ENCODE assay signal across 14 mouse cellular contexts in the genomic region with DNA sequence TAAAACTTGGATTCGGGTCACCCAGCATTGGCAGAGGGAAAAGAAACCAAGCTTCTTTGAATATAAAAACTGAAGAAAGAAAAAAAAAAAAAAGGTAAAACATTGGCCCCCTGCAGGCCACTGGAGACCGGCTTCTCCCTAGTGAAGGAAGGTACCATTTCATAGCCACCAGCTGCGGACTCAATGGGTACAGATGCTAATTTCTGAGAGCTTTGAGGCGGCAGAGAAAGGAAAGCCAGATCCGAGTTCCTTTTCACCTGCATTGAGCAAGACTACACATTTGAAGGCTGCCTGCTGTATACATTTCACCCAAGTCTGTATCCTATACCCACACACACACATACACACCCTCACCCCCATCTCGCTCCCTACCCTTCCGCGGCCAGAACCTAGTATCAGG. TPM values are rescaled to one million over a fixed set of nuclear protein-coding genes. Genes with fewer than 3 reads are reported as not detected.
DNase-seq lines count a peak whose midpoint lies in the region; ATAC-seq and TF ChIP-seq lines count a peak whose summit lies in the region.
"Had no signal": no experiment of that assay in that cellular context is flagged by ENCODE, and none has a peak within 500 bp of the region (broad histone marks: within the 10 kb centered on the region; RNA-seq: fewer than 3 reads in every experiment).

No protein-coding gene starts in this region.

- no peak overlapping the region for H3K27ac ChIP-seq in heart, postnatal 0 days (ENCODE audit: low read depth)
- H3K27ac ChIP-seq in forebrain, postnatal 0 days (ENCODE audit: low read depth, low read length): peak overlapping the region; percentile 86
- 0 out of 2 replicates have a peak overlapping the region, but pooled peaks have one; percentile 35 for H3K27ac ChIP-seq in midbrain, embryonic 13.5 days
- H3K27ac ChIP-seq: liver, embryonic 15.5 days; stomach, embryonic 15.5 days had no signal

- TF ChIP-seq CTCF in heart, postnatal 0 days (IDR thresholded peaks at IDR 0.05; ENCODE audit: low read depth): no peak
- TF ChIP-seq CTCF in brain, embryonic 14.5 days (IDR thresholded peaks at IDR 0.05; ENCODE audit: borderline replicate concordance, extremely low read depth, insufficient read depth, insufficient read length): peak; percentile 9; the same call in 1 of the 2 replicates
- TF ChIP-seq CTCF in forebrain, postnatal 0 days (IDR thresholded peaks at IDR 0.05; ENCODE audit: low read depth): peak; percentile 11; the same call in 1 of the 2 replicates

- no peak for TF ChIP-seq POLR2A in brain, embryonic 14.5 days (IDR thresholded peaks at IDR 0.05; ENCODE audit: borderline replicate concordance, extremely low read depth, insufficient read depth, insufficient read length, poor library complexity, severe bottlenecking)

- no peaks in the 10 kb centered on the region for H3K27me3 ChIP-seq in heart, postnatal 0 days (ENCODE audit: control insufficient read depth, insufficient read depth, low read length)
- H3K27me3 ChIP-seq in forebrain, postnatal 0 days (ENCODE audit: insufficient read depth, low read length): no peaks in the 10 kb centered on the region
- H3K27me3 ChIP-seq in midbrain, embryonic 13.5 days: peaks cover 3% of the 10 kb centered on the region; the same call in 1 of the 2 replicates
- H3K27me3 ChIP-seq: CH12.LX; stomach, embryonic 15.5 days had no signal

- no peak overlapping the region for H3K9ac ChIP-seq in heart, postnatal 0 days (replicated peaks; ENCODE audit: low read depth, low read length)
- H3K9ac ChIP-seq in forebrain, postnatal 0 days: peak overlapping the region; percentile 52
- peak overlapping the region; percentile 11; the same call in 1 of the 2 replicates for H3K9ac ChIP-seq in midbrain, embryonic 13.5 days (replicated peaks)
- H3K9ac ChIP-seq: liver, embryonic 15.5 days; stomach, embryonic 15.5 days had no signal

- H3K36me3 ChIP-seq in heart, postnatal 0 days (replicated peaks; ENCODE audit: control insufficient read depth, insufficient read depth, low read length): no peaks in the 10 kb centered on the region
- peaks cover 5% of the 10 kb centered on the region; the same call in 1 of the 2 replicates for H3K36me3 ChIP-seq in forebrain, postnatal 0 days (ENCODE audit: insufficient read depth)
- no peaks in the 10 kb centered on the region for H3K36me3 ChIP-seq in midbrain, embryonic 13.5 days
- H3K36me3 ChIP-seq: liver, embryonic 15.5 days; stomach, embryonic 15.5 days had no signal

- no peak for DNase-seq in heart, postnatal 0 days (ENCODE audit: low spot score)
- no peak for DNase-seq in heart, adult 9 months (ENCODE audit: low spot score in 2 of 2)
- DNase-seq in brain, embryonic 14.5 days (ENCODE audit: low read depth): no peak
- peak; percentile 58 for DNase-seq in forebrain, postnatal 0 days
- DNase-seq in cerebellum, adult 11-12 months: no peak
- DNase-seq in embryo, embryonic 11 days: no peak
- DNase-seq in ovary, postnatal 14 days (ENCODE audit: low spot score): no peak
- DNase-seq: cerebellum, adult 8-10 months; kidney, postnatal 14 days had no signal

- TF ChIP-seq EP300 in heart, postnatal 0 days (IDR thresholded peaks at IDR 0.05; ENCODE audit: low read depth): no peak

- H3K4me2 ChIP-seq in heart, postnatal 0 days (ENCODE audit: low read depth, low read length): peak overlapping the region; percentile 37; the same call in 1 of the 2 replicates
- peak overlapping the region; percentile 65 for H3K4me2 ChIP-seq in forebrain, postnatal 0 days (ENCODE audit: low read depth)
- peak overlapping the region; percentile 49 for H3K4me2 ChIP-seq in midbrain, embryonic 13.5 days (replicated peaks)
- H3K4me2 ChIP-seq: liver, embryonic 15.5 days had no signal

- ATAC-seq in heart, postnatal 0 days (ENCODE audit: insufficient read depth, low read depth): no peak
- peak; percentile 8 for ATAC-seq in forebrain, postnatal 0 days
- 0 out of 2 replicates have a peak, but pooled peaks have one; percentile 9 for ATAC-seq in midbrain, embryonic 13.5 days
- ATAC-seq: activated CD4-positive, CD25-positive, alpha-beta regulatory T cell, adult 4 months had no signal

- 61% methylated on average over 8 of the region's 8 CpGs for WGBS in heart, postnatal 0 days
- WGBS in forebrain, postnatal 0 days: 23% methylated on average over 8 of the region's 8 CpGs
- WGBS in midbrain, embryonic 13.5 days: 16% methylated on average over 8 of the region's 8 CpGs

- no peak overlapping the region for H3K4me3 ChIP-seq in heart, postnatal 0 days (ENCODE audit: low read depth, low read length)
- H3K4me3 ChIP-seq in forebrain, postnatal 0 days (ENCODE audit: low read depth, low read length): peak overlapping the region; percentile 24
- H3K4me3 ChIP-seq in midbrain, embryonic 13.5 days (replicated peaks): peak overlapping the region; percentile 20
- H3K4me3 ChIP-seq: liver, embryonic 15.5 days; stomach, embryonic 15.5 days had no signal

- H3K9me3 ChIP-seq in heart, postnatal 0 days (replicated peaks; ENCODE audit: control insufficient read depth, low read length): no peaks in the 10 kb centered on the region
- H3K9me3 ChIP-seq in forebrain, postnatal 0 days (ENCODE audit: low read length): no peaks in the 10 kb centered on the region
- no peaks in the 10 kb centered on the region for H3K9me3 ChIP-seq in midbrain, embryonic 13.5 days
- H3K9me3 ChIP-seq: liver, embryonic 15.5 days; stomach, embryonic 15.5 days had no signal

- H3K4me1 ChIP-seq in heart, postnatal 0 days (ENCODE audit: control insufficient read depth, insufficient read depth): peaks cover 30% of the 10 kb centered on the region
- peaks cover 44% of the 10 kb centered on the region for H3K4me1 ChIP-seq in forebrain, postnatal 0 days (ENCODE audit: insufficient read depth)
- H3K4me1 ChIP-seq in midbrain, embryonic 13.5 days (replicated peaks): peaks cover 98% of the 10 kb centered on the region

RNA-seq across cellular contexts. Expression of a gene that starts 26.3 kb away (rescaled TPM):
- 2.7 and 7.3 TPM in 2 replicates for total RNA-seq in heart, postnatal 0 days (2014; rRNA removed; ENCODE audit: low replicate concordance)
- polyA plus RNA-seq in heart, postnatal 0 days (2015; fragmentation: Nextera tagmentation; extraction: Ambion mirVana): 2.1 and 2.2 TPM in 2 replicates
- 67.1 and 73.3 TPM in 2 replicates for polyA plus RNA-seq in brain, embryonic 14.5 days (2012; rRNA removed)
- total RNA-seq in forebrain, postnatal 0 days (2014; rRNA removed): 103 and 122 TPM in 2 replicates
- 45.4 and 70.1 TPM in 2 replicates for polyA plus RNA-seq in forebrain, postnatal 0 days (2015; fragmentation: Nextera tagmentation; extraction: Ambion mirVana)
- 19.2 and 27.0 TPM in 2 replicates for polyA plus RNA-seq in midbrain, embryonic 13.5 days (2015; fragmentation: Nextera tagmentation; extraction: Ambion mirVana)
- total RNA-seq: CH12.LX had no signal
